Mouse (Mus musculus) kidney, postnatal 4 days (tissue): ENCODE results near the gene Cyfip2.
A peak's percentile ranks its signal among the peaks of the same experiment; 100 is the strongest.

Experiments used
- DNase-seq, 2 experiments: peaks; one replicate each; pipeline ENCODE4 v3.0.0; 2021; ENCODE audit warnings: mixed read lengths in 2 of 2

Cyfip2 gene

GRCm38 (mm10) chr11:46275302-46275701, 37.4 kb downstream of the Cyfip2 start:
- DNase-seq: peak; percentile 89 to 91

GRCm38 (mm10) chr11:46273969-46274368, 38.7 kb downstream of the Cyfip2 start:
- no peak for DNase-seq

- no peak for DNase-seq
These were observed 40.5 kb downstream of the Cyfip2 start for GRCm38 (mm10) chr11:46272058-46272681.

- no peak for DNase-seq
These were observed 42.8 kb downstream of the Cyfip2 start for GRCm38 (mm10) chr11:46269893-46270292.

- no peak for DNase-seq
These were observed 43.3 kb downstream of the Cyfip2 start for GRCm38 (mm10) chr11:46269391-46269790.

GRCm38 (mm10) chr11:46268991-46269390, 43.7 kb downstream of the Cyfip2 start:
- peak; percentile 77 to 79 for DNase-seq

GRCm38 (mm10) chr11:46265031-46265786, 47.5 kb downstream of the Cyfip2 start:
- no peak for DNase-seq

GRCm38 (mm10) chr11:46264584-46264983, 48.1 kb downstream of the Cyfip2 start:
- no peak for DNase-seq

GRCm38 (mm10) chr11:46263291-46263690, 49.4 kb downstream of the Cyfip2 start:
- DNase-seq: no peak

GRCm38 (mm10) chr11:46262854-46263253, 49.8 kb downstream of the Cyfip2 start:
- DNase-seq: no peak

- DNase-seq: no peak
These were observed 53.9 kb downstream of the Cyfip2 start for GRCm38 (mm10) chr11:46258749-46259148.

GRCm38 (mm10) chr11:46258207-46258606, 54.5 kb downstream of the Cyfip2 start:
- DNase-seq: peak; percentile 57 to 60

GRCm38 (mm10) chr11:46255291-46255690, 57.4 kb downstream of the Cyfip2 start:
- no peak for DNase-seq

- peak; percentile 78 to 81 for DNase-seq
These were observed 60.7 kb downstream of the Cyfip2 start for GRCm38 (mm10) chr11:46251994-46252393.

- no peak for DNase-seq
These were observed 64.3 kb downstream of the Cyfip2 start for GRCm38 (mm10) chr11:46248352-46248751.

- no peak for DNase-seq
These were observed 66.3 kb downstream of the Cyfip2 start for GRCm38 (mm10) chr11:46246393-46246792.

- DNase-seq: no peak
These were observed 66.7 kb downstream of the Cyfip2 start for GRCm38 (mm10) chr11:46245926-46246325.

GRCm38 (mm10) chr11:46244731-46245604, 67.7 kb downstream of the Cyfip2 start:
- no peak for DNase-seq

GRCm38 (mm10) chr11:46241985-46242384, 70.7 kb downstream of the Cyfip2 start:
- no peak for DNase-seq

GRCm38 (mm10) chr11:46241150-46241673, 71.4 kb downstream of the Cyfip2 start:
- no peak for DNase-seq

- DNase-seq: peak; percentile 77 to 84
These were observed 75.7 kb downstream of the Cyfip2 start for GRCm38 (mm10) chr11:46236976-46237375.

- DNase-seq: no peak
These were observed 77.3 kb downstream of the Cyfip2 start, which contains the start of gene Fndc9 for GRCm38 (mm10) chr11:46235334-46235733. Gene Fndc9 (plus strand): TSS chr11:46235531.

- DNase-seq: no peak
These were observed 78.7 kb downstream of the Cyfip2 start for GRCm38 (mm10) chr11:46233966-46234365.
